Mouse (Mus musculus): ENCODE data around the gene Gnb3. TPM values are rescaled to one million over a fixed set of nuclear protein-coding genes. Genes with fewer than 3 reads are reported as not detected.
A peak's percentile ranks its signal among the peaks of the same experiment; 100 is the strongest.

The Gnb3 gene
- polyA plus RNA-seq, 1 experiment, result not detected

GRCm38 (mm10) chr6:124874348-124874747, 34.3 kb upstream of the Gnb3 start:
- no peak for TF ChIP-seq POLR2A (IDR thresholded peaks at IDR 0.05; ENCODE audit: insufficient read depth, low read depth, low read length)
- no peak for TF ChIP-seq CTCF (IDR thresholded peaks at IDR 0.05; ENCODE audit: insufficient read depth, low read depth, low read length)
- 50% methylated on average over 3 of the region's 3 CpGs for WGBS
- Histone ChIP-seq H3K27ac (ENCODE audit: insufficient read depth, low read depth, low read length) (no peak overlapping the region), H3K4me1 (ENCODE audit: control insufficient read depth, insufficient read depth, low read length) (no peaks in the 10 kb centered on the region), H3K4me3 (ENCODE audit: insufficient read depth, low read depth, low read length) (no peak overlapping the region)

GRCm38 (mm10) chr6:124866560-124866959, 26.5 kb upstream of the Gnb3 start:
- no peak for TF ChIP-seq POLR2A (IDR thresholded peaks at IDR 0.05; ENCODE audit: insufficient read depth, low read depth, low read length)
- TF ChIP-seq CTCF (IDR thresholded peaks at IDR 0.05; ENCODE audit: insufficient read depth, low read depth, low read length), result no peak
- Histone ChIP-seq H3K27ac (ENCODE audit: insufficient read depth, low read depth, low read length) (no peak overlapping the region), H3K4me1 (ENCODE audit: control insufficient read depth, insufficient read depth, low read length) (peaks cover 22% of the 10 kb centered on the region), H3K4me3 (ENCODE audit: insufficient read depth, low read depth, low read length) (no peak overlapping the region)
- WGBS, result 71% methylated on average over 7 of the region's 7 CpGs

GRCm38 (mm10) chr6:124865766-124866362, 25.8 kb upstream of the Gnb3 start:
- peaks cover 29% of the 10 kb centered on the region for H3K4me1 ChIP-seq (ENCODE audit: control insufficient read depth, insufficient read depth, low read length)
- peak overlapping the region; percentile 85; the same call in 1 of the 2 replicates for H3K27ac ChIP-seq (ENCODE audit: insufficient read depth, low read depth, low read length)
- no peak overlapping the region for H3K4me3 ChIP-seq (ENCODE audit: insufficient read depth, low read depth, low read length)
- WGBS, result 72% methylated on average over 18 of the region's 18 CpGs
- TF ChIP-seq POLR2A (IDR thresholded peaks at IDR 0.05; ENCODE audit: insufficient read depth, low read depth, low read length), result no peak
- TF ChIP-seq CTCF (IDR thresholded peaks at IDR 0.05; ENCODE audit: insufficient read depth, low read depth, low read length), result no peak

GRCm38 (mm10) chr6:124863658-124864298, 23.7 kb upstream of the Gnb3 start, which contains the start of gene Gpr162:
Gpr162 (minus strand) TSS chr6:124863983.
- WGBS, result under 1% methylated on average over 43 of the region's 43 CpGs
- TF ChIP-seq CTCF (IDR thresholded peaks at IDR 0.05; ENCODE audit: insufficient read depth, low read depth, low read length) (no peak), POLR2A (IDR thresholded peaks at IDR 0.05; ENCODE audit: insufficient read depth, low read depth, low read length) (peak; percentile 33; the same call in 1 of the 2 replicates)
- Histone ChIP-seq H3K4me3 (ENCODE audit: insufficient read depth, low read depth, low read length) (peak within 1 kb of the TSS; percentile 73), H3K27ac (ENCODE audit: insufficient read depth, low read depth, low read length) (peak within 1 kb of the TSS; percentile 99), H3K4me1 (ENCODE audit: control insufficient read depth, insufficient read depth, low read length) (peaks cover 46% of the 10 kb centered on the region)

GRCm38 (mm10) chr6:124863125-124863657, 23.1 kb upstream of the Gnb3 start:
- Histone ChIP-seq H3K4me3 (ENCODE audit: insufficient read depth, low read depth, low read length) (peak overlapping the region; percentile 73), H3K27ac (ENCODE audit: insufficient read depth, low read depth, low read length) (peak overlapping the region; percentile 99), H3K4me1 (ENCODE audit: control insufficient read depth, insufficient read depth, low read length) (peaks cover 51% of the 10 kb centered on the region)
- WGBS, result under 1% methylated on average over 15 of the region's 16 CpGs
- TF ChIP-seq CTCF (IDR thresholded peaks at IDR 0.05; ENCODE audit: insufficient read depth, low read depth, low read length) (no peak; the same call in 1 of the 2 replicates), POLR2A (IDR thresholded peaks at IDR 0.05; ENCODE audit: insufficient read depth, low read depth, low read length) (no peak)

GRCm38 (mm10) chr6:124862406-124863124, 22.5 kb upstream of the Gnb3 start:
- WGBS, result 3% methylated on average over 8 of the region's 8 CpGs
- peak overlapping the region; percentile 73 for H3K4me3 ChIP-seq (ENCODE audit: insufficient read depth, low read depth, low read length)
- no peak for TF ChIP-seq POLR2A (IDR thresholded peaks at IDR 0.05; ENCODE audit: insufficient read depth, low read depth, low read length)
- no peak for TF ChIP-seq CTCF (IDR thresholded peaks at IDR 0.05; ENCODE audit: insufficient read depth, low read depth, low read length)
- H3K27ac ChIP-seq (ENCODE audit: insufficient read depth, low read depth, low read length), result peak overlapping the region; percentile 99
- peaks cover 55% of the 10 kb centered on the region for H3K4me1 ChIP-seq (ENCODE audit: control insufficient read depth, insufficient read depth, low read length)

GRCm38 (mm10) chr6:124861802-124862201, 21.7 kb upstream of the Gnb3 start:
- WGBS, result 23% methylated on average over 3 of the region's 3 CpGs
- TF ChIP-seq CTCF (IDR thresholded peaks at IDR 0.05; ENCODE audit: insufficient read depth, low read depth, low read length), result no peak
- TF ChIP-seq POLR2A (IDR thresholded peaks at IDR 0.05; ENCODE audit: insufficient read depth, low read depth, low read length), result no peak
- peak overlapping the region; percentile 73 for H3K4me3 ChIP-seq (ENCODE audit: insufficient read depth, low read depth, low read length)
- peaks cover 55% of the 10 kb centered on the region for H3K4me1 ChIP-seq (ENCODE audit: control insufficient read depth, insufficient read depth, low read length)
- peak overlapping the region; percentile 65 for H3K27ac ChIP-seq (ENCODE audit: insufficient read depth, low read depth, low read length)

- Histone ChIP-seq H3K4me3 (ENCODE audit: insufficient read depth, low read depth, low read length) (peak overlapping the region; percentile 22), H3K27ac (ENCODE audit: insufficient read depth, low read depth, low read length) (peak overlapping the region; percentile 41), H3K4me1 (ENCODE audit: control insufficient read depth, insufficient read depth, low read length) (peaks cover 55% of the 10 kb centered on the region)
- WGBS, result 57% methylated on average over 19 of the region's 19 CpGs
- no peak for TF ChIP-seq CTCF (IDR thresholded peaks at IDR 0.05; ENCODE audit: insufficient read depth, low read depth, low read length)
- no peak for TF ChIP-seq POLR2A (IDR thresholded peaks at IDR 0.05; ENCODE audit: insufficient read depth, low read depth, low read length)
Measured at GRCm38 (mm10) chr6:124861266-124861665, 21.2 kb upstream of the Gnb3 start.

Measured in olfactory bulb, adult 2 months (tissue).